Mouse (Mus musculus): ENCODE data around the gene 1110051M20Rik. TPM values are rescaled to one million over a fixed set of nuclear protein-coding genes. Genes with fewer than 3 reads are reported as not detected.

Gene 1110051M20Rik
- polyA plus RNA-seq, 1 experiment = 10.3 TPM

DNA sequence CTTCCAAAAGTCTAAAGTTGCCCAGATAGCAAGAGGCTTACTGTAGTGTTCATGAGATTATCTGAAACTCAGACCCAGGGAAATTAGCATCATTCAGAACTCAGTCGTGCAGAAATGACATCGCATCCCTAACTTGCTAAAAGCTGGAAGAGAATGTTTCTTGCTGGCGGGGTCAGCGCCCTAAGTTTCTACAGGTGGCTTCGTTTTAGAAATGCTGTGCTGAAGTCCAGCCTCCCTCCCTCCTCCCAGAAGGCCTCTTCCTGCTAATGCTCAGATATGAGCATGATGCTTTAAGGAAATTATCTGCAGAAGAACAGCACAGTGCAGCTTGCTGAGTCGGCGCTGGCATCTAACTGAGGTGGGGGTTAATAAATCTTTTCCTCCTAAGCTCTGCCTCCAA lies 67.5 kb downstream of the 1110051M20Rik start:
- WGBS = 77% methylated on average over 7 of the region's 7 CpGs
- no peak overlapping the region for H3K4me3 ChIP-seq (ENCODE audit: control insufficient read depth, insufficient read depth, low read length)
- no peaks in the 10 kb centered on the region for H3K4me1 ChIP-seq (replicated peaks; ENCODE audit: control insufficient read depth, insufficient read depth, low read length)
- no peak overlapping the region for H3K27ac ChIP-seq (ENCODE audit: control insufficient read depth, insufficient read depth, low read length)
- H3K27me3 ChIP-seq (ENCODE audit: control insufficient read depth, insufficient read depth, low read length) = no peaks in the 10 kb centered on the region
- no peak for DNase-seq
- no peak for TF ChIP-seq CTCF (IDR thresholded peaks at IDR 0.05; ENCODE audit: borderline replicate concordance, control insufficient read depth, extremely low read depth, insufficient read depth, low read length, poor library complexity)
- no peak for TF ChIP-seq POLR2A (IDR thresholded peaks at IDR 0.05; ENCODE audit: control insufficient read depth, extremely low read depth, insufficient read depth, low read length, poor library complexity)
- no peaks in the 10 kb centered on the region for H3K36me3 ChIP-seq (ENCODE audit: control insufficient read depth, insufficient read depth, low read length)

DNA sequence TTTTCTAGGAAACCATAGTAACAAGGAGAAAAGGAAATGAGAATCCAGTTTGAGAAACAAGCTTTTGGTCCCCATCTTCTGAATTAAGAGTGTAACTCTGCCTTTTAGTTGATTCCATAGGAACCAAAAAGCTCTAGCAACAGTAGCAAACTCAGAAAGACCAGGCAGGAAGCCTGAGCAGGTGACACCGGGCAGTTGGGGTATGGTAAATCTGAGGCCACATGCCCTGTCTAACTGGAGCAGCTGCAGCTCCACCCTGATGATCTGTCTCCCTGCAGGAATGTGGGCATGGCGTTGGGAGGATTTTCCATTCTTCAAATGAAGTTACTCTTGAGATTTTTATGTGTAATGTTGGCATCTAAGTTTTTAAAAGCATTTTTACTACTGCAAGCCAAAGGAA lies 74.2 kb downstream of the 1110051M20Rik start:
- H3K36me3 ChIP-seq (ENCODE audit: control insufficient read depth, insufficient read depth, low read length) = no peaks in the 10 kb centered on the region
- H3K27me3 ChIP-seq (ENCODE audit: control insufficient read depth, insufficient read depth, low read length) = no peaks in the 10 kb centered on the region
- WGBS = 91% methylated on average over 2 of the region's 2 CpGs
- H3K27ac ChIP-seq (ENCODE audit: control insufficient read depth, insufficient read depth, low read length) = no peak overlapping the region
- no peak overlapping the region for H3K4me3 ChIP-seq (ENCODE audit: control insufficient read depth, insufficient read depth, low read length)
- TF ChIP-seq CTCF (IDR thresholded peaks at IDR 0.05; ENCODE audit: borderline replicate concordance, control insufficient read depth, extremely low read depth, insufficient read depth, low read length, poor library complexity) (no peak), POLR2A (IDR thresholded peaks at IDR 0.05; ENCODE audit: control insufficient read depth, extremely low read depth, insufficient read depth, low read length, poor library complexity) (no peak)
- H3K4me1 ChIP-seq (replicated peaks; ENCODE audit: control insufficient read depth, insufficient read depth, low read length) = no peaks in the 10 kb centered on the region
- DNase-seq = no peak

- WGBS = 97% methylated on average over 2 of the region's 2 CpGs
- Histone ChIP-seq H3K27ac (ENCODE audit: control insufficient read depth, insufficient read depth, low read length) (no peak overlapping the region), H3K27me3 (ENCODE audit: control insufficient read depth, insufficient read depth, low read length) (no peaks in the 10 kb centered on the region), H3K4me3 (ENCODE audit: control insufficient read depth, insufficient read depth, low read length) (no peak overlapping the region), H3K36me3 (ENCODE audit: control insufficient read depth, insufficient read depth, low read length) (no peaks in the 10 kb centered on the region), H3K4me1 (replicated peaks; ENCODE audit: control insufficient read depth, insufficient read depth, low read length) (no peaks in the 10 kb centered on the region)
- DNase-seq = no peak
- TF ChIP-seq CTCF (IDR thresholded peaks at IDR 0.05; ENCODE audit: borderline replicate concordance, control insufficient read depth, extremely low read depth, insufficient read depth, low read length, poor library complexity) (no peak), POLR2A (IDR thresholded peaks at IDR 0.05; ENCODE audit: control insufficient read depth, extremely low read depth, insufficient read depth, low read length, poor library complexity) (no peak)
Observed at GRCm38 (mm10) chr2:91363272-91363671, 81.2 kb downstream of the 1110051M20Rik start.

DNA sequence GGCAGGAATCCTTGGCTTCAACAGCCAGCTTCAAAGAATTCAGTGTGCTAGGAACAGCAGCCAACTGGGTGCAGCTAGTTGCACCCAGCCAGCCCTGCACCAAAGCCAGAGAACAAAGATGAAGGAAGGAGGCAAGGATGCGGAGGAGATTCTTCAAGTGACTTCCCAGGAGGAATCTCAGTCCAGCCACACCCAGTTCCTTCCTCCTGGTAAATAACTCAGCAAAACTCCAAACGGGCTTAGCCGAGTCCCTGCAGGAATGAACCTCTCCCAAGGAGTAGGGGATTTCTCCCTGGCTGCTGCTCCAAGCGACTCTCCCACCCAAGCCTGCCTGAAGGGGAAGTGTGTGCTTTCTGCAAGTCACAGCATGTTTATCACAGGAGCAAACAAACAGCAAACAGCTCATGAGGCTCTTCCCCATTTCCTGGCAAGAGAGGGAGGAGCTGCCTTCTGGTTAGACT lies 83.4 kb downstream of the 1110051M20Rik start:
- no peak overlapping the region for H3K4me3 ChIP-seq (ENCODE audit: control insufficient read depth, insufficient read depth, low read length)
- H3K27ac ChIP-seq (ENCODE audit: control insufficient read depth, insufficient read depth, low read length) = no peak overlapping the region

GRCm38 (mm10) chr2:91355767-91356166 lies 88.7 kb downstream of the 1110051M20Rik start:
- TF ChIP-seq CTCF (IDR thresholded peaks at IDR 0.05; ENCODE audit: borderline replicate concordance, control insufficient read depth, extremely low read depth, insufficient read depth, low read length, poor library complexity) (no peak), POLR2A (IDR thresholded peaks at IDR 0.05; ENCODE audit: control insufficient read depth, extremely low read depth, insufficient read depth, low read length, poor library complexity) (no peak)
- Histone ChIP-seq H3K36me3 (ENCODE audit: control insufficient read depth, insufficient read depth, low read length) (no peaks in the 10 kb centered on the region), H3K4me1 (replicated peaks; ENCODE audit: control insufficient read depth, insufficient read depth, low read length) (no peaks in the 10 kb centered on the region), H3K4me3 (ENCODE audit: control insufficient read depth, insufficient read depth, low read length) (no peak overlapping the region), H3K27ac (ENCODE audit: control insufficient read depth, insufficient read depth, low read length) (no peak overlapping the region), H3K27me3 (ENCODE audit: control insufficient read depth, insufficient read depth, low read length) (no peaks in the 10 kb centered on the region)
- WGBS = 94% methylated on average over 3 of the region's 3 CpGs
- DNase-seq = no peak

More for the DNA sequence above, 83.4 kb downstream of the 1110051M20Rik start:
- no peaks in the 10 kb centered on the region for H3K36me3 ChIP-seq (ENCODE audit: control insufficient read depth, insufficient read depth, low read length)
- DNase-seq = no peak
- WGBS = 82% methylated on average over 4 of the region's 4 CpGs
- TF ChIP-seq CTCF (IDR thresholded peaks at IDR 0.05; ENCODE audit: borderline replicate concordance, control insufficient read depth, extremely low read depth, insufficient read depth, low read length, poor library complexity) (no peak), POLR2A (IDR thresholded peaks at IDR 0.05; ENCODE audit: control insufficient read depth, extremely low read depth, insufficient read depth, low read length, poor library complexity) (no peak)
- no peaks in the 10 kb centered on the region for H3K4me1 ChIP-seq (replicated peaks; ENCODE audit: control insufficient read depth, insufficient read depth, low read length)
- H3K27me3 ChIP-seq (ENCODE audit: control insufficient read depth, insufficient read depth, low read length) = no peaks in the 10 kb centered on the region

GRCm38 (mm10) chr2:91354727-91355403 lies 89.6 kb downstream of the 1110051M20Rik start:
- H3K27ac ChIP-seq (ENCODE audit: control insufficient read depth, insufficient read depth, low read length) = no peak overlapping the region
- no peak for TF ChIP-seq POLR2A (IDR thresholded peaks at IDR 0.05; ENCODE audit: control insufficient read depth, extremely low read depth, insufficient read depth, low read length, poor library complexity)
- no peak for TF ChIP-seq CTCF (IDR thresholded peaks at IDR 0.05; ENCODE audit: borderline replicate concordance, control insufficient read depth, extremely low read depth, insufficient read depth, low read length, poor library complexity)
- 91% methylated on average over 6 of the region's 6 CpGs for WGBS

More at GRCm38 (mm10) chr2:91354727-91355403, 89.6 kb downstream of the 1110051M20Rik start:
- Histone ChIP-seq H3K36me3 (ENCODE audit: control insufficient read depth, insufficient read depth, low read length) (no peaks in the 10 kb centered on the region), H3K27me3 (ENCODE audit: control insufficient read depth, insufficient read depth, low read length) (no peaks in the 10 kb centered on the region), H3K4me3 (ENCODE audit: control insufficient read depth, insufficient read depth, low read length) (no peak overlapping the region), H3K4me1 (replicated peaks; ENCODE audit: control insufficient read depth, insufficient read depth, low read length) (no peaks in the 10 kb centered on the region)
- DNase-seq = no peak
